Mouse (Mus musculus) telencephalon, adult 2 months (tissue): ENCODE data around the gene Ralgapa2.

ENCODE experiments used
- DNase-seq: peaks from one replicate; pipeline ENCODE4 v3.0.0-alpha.2; 2011; ENCODE audit warnings: low read depth, low spot score

Gene Ralgapa2

GRCm38 (mm10) chr2:146361076-146361475, 151.1 kb downstream of the Ralgapa2 start:
- DNase-seq, result no peak

DNA sequence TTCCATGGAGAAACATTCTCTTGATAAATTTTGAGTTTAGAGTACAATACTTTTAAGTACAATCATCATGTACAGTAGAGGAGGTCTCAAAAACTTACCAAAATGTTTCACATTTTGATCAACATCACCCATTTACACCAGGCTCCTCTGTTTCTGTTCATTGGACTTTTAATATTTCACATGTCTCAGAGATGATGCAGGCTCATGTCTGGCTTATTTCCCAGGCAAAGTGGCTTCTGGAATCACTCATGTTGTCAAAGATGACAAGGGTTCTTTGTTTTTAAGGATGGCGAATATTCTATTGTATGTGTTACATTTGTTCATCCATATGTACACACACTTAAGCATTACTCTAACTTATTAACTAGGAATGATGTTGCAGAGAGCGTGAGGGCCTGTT, 152.5 kb downstream of the Ralgapa2 start:
- no peak for DNase-seq

DNA sequence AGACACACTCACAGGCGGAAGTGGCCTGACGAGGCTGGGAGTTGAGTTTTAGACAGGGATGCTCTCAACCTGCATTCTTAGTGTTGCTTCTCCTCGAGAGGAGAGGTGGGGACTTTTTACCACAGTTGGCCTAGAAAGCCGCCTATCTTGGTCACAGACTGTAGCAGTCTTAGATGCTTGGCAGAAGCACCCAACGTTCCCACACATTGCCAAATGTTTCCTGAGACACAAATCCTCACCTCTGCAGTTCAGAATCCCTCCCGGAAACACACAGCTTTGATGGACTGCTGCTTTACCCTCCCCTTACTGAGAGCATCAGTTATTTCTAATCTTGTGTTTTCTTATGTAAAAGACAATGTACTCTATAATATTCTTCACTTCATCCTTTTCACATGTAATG, 155.6 kb downstream of the Ralgapa2 start:
- peak; percentile 71 for DNase-seq

GRCm38 (mm10) chr2:146350230-146350629, 161.9 kb downstream of the Ralgapa2 start:
- DNase-seq, result no peak

DNA sequence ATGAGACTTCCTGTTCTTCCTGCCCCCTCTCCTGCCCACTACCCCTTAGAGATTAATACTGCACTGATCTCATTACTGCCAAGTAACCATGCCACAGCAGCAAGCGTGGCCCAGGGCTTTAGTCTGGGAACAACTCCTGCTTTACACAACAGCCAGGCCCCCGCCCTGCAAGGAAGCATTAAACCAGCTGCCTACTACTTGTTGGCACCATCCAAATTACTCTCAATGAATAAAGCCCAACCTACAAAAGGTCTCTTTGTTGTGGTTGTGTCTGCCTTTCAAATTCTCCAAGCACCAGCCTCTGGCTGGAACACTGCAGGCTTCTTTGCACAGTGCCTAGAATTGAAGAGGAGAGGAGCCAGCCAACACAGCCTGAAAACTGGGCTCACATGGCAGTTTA, 164.2 kb downstream of the Ralgapa2 start:
- peak; percentile 68 for DNase-seq

GRCm38 (mm10) chr2:146340090-146340489, 172.1 kb downstream of the Ralgapa2 start:
- no peak for DNase-seq

DNA sequence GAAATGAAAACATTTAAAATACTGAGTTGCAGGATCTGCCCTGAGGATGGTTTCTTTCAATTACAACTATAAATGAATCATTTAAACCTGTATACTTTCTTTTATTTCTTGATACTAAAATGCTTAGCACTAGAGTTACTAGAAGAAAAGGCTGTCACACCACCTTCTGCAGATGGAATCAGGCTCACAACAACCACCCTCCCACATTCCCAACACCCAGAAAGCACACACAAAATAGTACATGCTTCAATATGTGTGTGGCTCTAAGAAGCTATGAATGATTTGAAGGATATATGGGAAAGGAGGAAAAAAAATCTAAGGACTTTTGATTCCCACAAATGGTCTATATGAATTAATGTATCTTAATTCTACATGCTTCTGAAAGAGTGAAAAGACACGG, 174.6 kb downstream of the Ralgapa2 start:
- DNase-seq, result peak; percentile 18

DNA sequence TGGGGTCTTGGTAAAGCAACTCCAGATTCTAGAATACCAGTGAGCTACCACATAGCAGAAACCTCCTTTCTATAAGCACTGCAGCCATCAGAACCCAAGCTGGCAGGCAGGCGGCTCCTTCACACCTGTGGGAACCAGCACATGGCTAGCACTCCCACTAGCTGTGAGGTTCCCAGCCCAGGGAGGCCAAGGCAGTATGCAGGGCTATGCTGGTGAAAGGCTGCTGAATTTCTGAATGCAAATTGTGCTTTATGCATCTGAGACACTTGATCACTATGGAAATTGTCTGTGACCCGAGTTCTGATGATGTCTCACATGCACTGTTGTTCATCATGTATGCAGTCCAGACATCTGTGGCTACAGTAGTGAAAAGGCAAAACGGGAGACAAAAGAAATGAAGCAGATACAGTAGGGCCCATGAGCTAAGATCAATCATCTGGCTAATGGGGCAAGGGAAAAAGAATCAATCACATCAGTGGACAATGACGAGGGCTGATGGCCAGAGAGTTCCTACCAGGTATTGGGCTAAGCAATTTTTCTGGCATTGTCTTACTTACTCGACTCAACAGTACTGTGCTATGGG, 180.2 kb downstream of the Ralgapa2 start:
- no peak for DNase-seq

DNA sequence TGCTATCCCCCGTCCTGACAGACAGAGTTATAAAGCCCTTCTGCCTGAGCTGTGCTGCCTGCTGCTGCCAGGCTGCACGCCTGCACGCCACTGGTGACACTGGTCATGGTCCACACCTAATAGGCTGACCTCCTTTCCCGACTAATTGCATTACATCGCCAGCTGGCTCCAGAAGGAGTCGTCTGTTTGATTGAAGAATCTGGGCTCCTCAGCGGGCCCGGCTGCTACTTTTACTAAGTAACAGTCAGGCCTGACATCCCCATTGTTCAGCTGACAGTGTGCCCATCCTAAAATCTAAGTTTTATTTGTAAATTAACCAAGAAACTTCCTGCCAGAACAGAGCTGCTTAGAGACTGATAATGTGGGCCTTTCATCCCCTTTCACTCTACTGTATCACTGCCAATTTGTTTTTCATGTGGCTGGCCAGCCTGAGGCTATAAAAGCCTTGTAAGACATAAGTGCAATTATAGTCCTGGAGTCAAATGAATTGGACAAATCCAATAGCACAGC, 181.3 kb downstream of the Ralgapa2 start:
- DNase-seq, result no peak

- DNase-seq, result no peak
Observed at GRCm38 (mm10) chr2:146330101-146330500, 182.0 kb downstream of the Ralgapa2 start.

DNA sequence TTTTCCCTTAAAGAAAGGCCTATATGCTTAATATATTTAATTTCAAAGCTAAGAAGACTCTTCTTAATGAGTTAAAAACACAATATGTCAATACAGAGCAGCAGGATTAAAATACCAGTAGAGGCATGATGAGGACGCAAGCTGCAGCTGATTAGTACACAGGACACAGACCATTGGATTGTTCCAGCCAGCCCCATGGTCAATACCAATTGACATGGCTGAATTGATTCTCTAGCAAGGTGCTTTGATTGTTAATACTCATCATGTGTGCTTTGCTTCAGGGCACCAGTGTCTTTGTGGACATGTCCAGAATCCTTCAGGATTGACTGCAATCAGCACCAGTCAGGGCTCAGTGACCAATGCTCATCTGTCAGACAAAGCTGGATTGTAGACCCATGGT, 185.5 kb downstream of the Ralgapa2 start:
- no peak for DNase-seq

GRCm38 (mm10) chr2:146324907-146325715, 187.0 kb downstream of the Ralgapa2 start:
- DNase-seq, result no peak

GRCm38 (mm10) chr2:146324140-146324906, 187.8 kb downstream of the Ralgapa2 start:
- no peak for DNase-seq

DNA sequence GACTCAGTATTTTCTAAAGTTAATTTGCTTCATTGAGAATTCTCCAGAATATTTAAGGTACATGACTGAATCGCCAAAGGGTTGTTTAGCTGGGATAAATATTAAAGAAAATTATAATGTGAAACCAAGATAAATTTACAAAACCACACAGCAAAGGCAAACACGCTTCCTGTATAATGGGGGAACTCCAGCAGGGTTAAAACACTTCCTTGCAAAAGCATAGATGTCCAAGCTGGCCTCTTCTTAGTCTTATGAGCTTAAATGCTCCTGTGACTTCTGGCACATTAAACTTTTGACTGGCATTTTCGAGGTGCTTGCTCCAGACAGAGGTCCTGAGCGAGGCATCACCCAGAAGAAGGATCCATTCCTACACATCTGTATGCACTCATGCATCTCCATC, 188.6 kb downstream of the Ralgapa2 start:
- DNase-seq, result no peak

DNA sequence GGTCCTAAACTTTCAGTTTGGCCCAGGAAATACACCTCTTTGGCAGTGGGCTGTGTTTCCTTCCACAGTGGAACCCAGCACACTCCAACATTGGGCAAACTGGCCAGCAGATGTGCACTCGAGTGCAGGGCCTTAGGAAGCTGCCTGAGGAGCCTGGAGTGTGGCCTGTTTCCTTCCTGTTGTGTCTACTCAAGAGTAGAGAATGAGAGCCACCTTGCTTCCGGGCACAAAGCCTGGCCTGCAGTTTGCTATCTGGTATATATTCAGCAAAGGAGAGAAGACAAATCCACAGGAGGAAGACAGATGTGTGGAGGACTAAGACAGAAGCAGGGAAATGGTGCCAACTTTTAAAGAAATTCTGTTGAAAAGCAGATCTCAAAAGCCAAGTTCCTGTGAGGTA, 189.4 kb downstream of the Ralgapa2 start:
- no peak for DNase-seq

- DNase-seq, result no peak
Observed at GRCm38 (mm10) chr2:146322019-146322418, 190.1 kb downstream of the Ralgapa2 start.

- DNase-seq, result no peak
Observed at GRCm38 (mm10) chr2:146320666-146321065, 191.5 kb downstream of the Ralgapa2 start.

- no peak for DNase-seq
Observed at GRCm38 (mm10) chr2:146314751-146315150, 197.4 kb downstream of the Ralgapa2 start.

DNA sequence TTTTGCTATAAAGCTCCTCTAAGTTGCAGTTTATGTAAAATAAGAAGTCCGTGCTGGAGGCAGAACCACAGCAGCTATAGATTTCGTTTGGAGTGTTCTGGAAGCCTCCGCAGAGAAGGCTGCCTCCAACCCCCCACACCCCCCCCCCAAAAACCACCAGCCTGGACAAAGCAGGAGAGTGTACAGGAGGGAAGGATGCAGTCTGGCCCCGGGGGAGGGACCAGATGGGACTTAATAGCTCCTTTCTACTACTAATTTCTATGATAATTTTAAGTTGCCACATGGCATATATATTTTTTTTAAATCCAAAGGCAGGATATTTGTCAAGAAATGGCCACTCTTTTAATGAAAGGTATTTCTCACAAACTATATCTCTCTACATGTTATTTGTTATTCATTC, 198.3 kb downstream of the Ralgapa2 start:
- no peak for DNase-seq

DNA sequence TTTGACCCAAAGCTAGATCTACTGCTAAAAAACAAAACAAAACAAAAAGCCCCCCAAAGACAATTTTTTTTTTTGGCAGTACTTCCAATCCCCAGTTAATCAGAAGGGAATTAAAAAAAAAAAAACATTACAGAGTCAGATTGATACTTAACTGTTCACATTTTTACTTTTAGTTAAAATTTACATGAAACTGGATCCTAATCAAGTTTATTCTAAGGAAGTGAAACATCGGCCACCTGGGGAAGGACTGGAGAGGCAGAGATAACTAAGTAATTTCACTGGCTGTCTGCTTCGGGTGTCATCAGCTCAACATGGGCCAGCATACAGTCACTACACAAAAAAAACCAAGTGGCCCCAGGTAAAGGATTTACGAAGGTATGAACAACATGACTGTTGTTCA, 201.4 kb downstream of the Ralgapa2 start:
- no peak for DNase-seq

- no peak for DNase-seq
Observed at GRCm38 (mm10) chr2:146310291-146310690, 201.9 kb downstream of the Ralgapa2 start.

GRCm38 (mm10) chr2:146309413-146309812, 202.7 kb downstream of the Ralgapa2 start:
- no peak for DNase-seq
